Mouse (Mus musculus): ENCODE data around the gene Dcp1a. TPM values are rescaled to one million over a fixed set of nuclear protein-coding genes. Genes with fewer than 3 reads are reported as not detected.

Gene Dcp1a
- total and polyA plus RNA-seq, 2 experiments from 2014 or later: 8.8 to 20.9 TPM

GRCm38 (mm10) chr14:30491342-30491741, 12.0 kb downstream of the Dcp1a start, which contains the start of gene Cacna1d:
TSS of gene Cacna1d (minus strand) at chr14:30491455.
- Histone ChIP-seq H3K9ac (no peak within 1 kb of the TSS), H3K9me3 (ENCODE audit: low read length) (no peaks in the 10 kb centered on the region)
- 87% methylated on average over 9 of the region's 9 CpGs for WGBS

GRCm38 (mm10) chr14:30493276-30493675, 13.9 kb downstream of the Dcp1a start:
- peaks cover 20% of the 10 kb centered on the region for H3K36me3 ChIP-seq (ENCODE audit: insufficient read depth)
- TF ChIP-seq CTCF (IDR thresholded peaks at IDR 0.05; ENCODE audit: low read depth): no peak
- no peak overlapping the region for H3K27ac ChIP-seq (ENCODE audit: low read depth, low read length)
- H3K4me1 ChIP-seq (ENCODE audit: insufficient read depth): no peaks in the 10 kb centered on the region
- H3K4me2 ChIP-seq (ENCODE audit: low read depth): no peak overlapping the region
- no peak for DNase-seq
- no peak overlapping the region for H3K9ac ChIP-seq
- no peak overlapping the region for H3K4me3 ChIP-seq (ENCODE audit: low read depth, low read length)
- ATAC-seq: no peak
- H3K27me3 ChIP-seq (ENCODE audit: insufficient read depth, low read length): no peaks in the 10 kb centered on the region
- H3K9me3 ChIP-seq (ENCODE audit: low read length): no peaks in the 10 kb centered on the region
- WGBS: 32% methylated on average over 1 of the region's 1 CpGs

More at GRCm38 (mm10) chr14:30491342-30491741, 12.0 kb downstream of the Dcp1a start, which contains the start of gene Cacna1d:
- TF ChIP-seq CTCF (IDR thresholded peaks at IDR 0.05; ENCODE audit: low read depth): no peak
- H3K4me2 ChIP-seq (ENCODE audit: low read depth): no peak within 1 kb of the TSS
- H3K27me3 ChIP-seq (ENCODE audit: insufficient read depth, low read length): no peaks in the 10 kb centered on the region
- H3K27ac ChIP-seq (ENCODE audit: low read depth, low read length): no peak within 1 kb of the TSS
- DNase-seq: no peak
- H3K36me3 ChIP-seq (ENCODE audit: insufficient read depth): peaks cover 35% of the 10 kb centered on the region
- ATAC-seq: no peak
- H3K4me3 ChIP-seq (ENCODE audit: low read depth, low read length): no peak within 1 kb of the TSS
- H3K4me1 ChIP-seq (ENCODE audit: insufficient read depth): no peaks in the 10 kb centered on the region

GRCm38 (mm10) chr14:30494998-30495397, 15.7 kb downstream of the Dcp1a start:
- H3K9ac ChIP-seq: no peak overlapping the region
- H3K4me3 ChIP-seq (ENCODE audit: low read depth, low read length): no peak overlapping the region
- H3K4me2 ChIP-seq (ENCODE audit: low read depth): no peak overlapping the region
- no peak for ATAC-seq
- H3K27ac ChIP-seq (ENCODE audit: low read depth, low read length): no peak overlapping the region
- H3K27me3 ChIP-seq (ENCODE audit: insufficient read depth, low read length): no peaks in the 10 kb centered on the region
- 39% methylated on average over 6 of the region's 6 CpGs for WGBS
- H3K9me3 ChIP-seq (ENCODE audit: low read length): no peaks in the 10 kb centered on the region
- DNase-seq: peak; percentile 5
- H3K36me3 ChIP-seq (ENCODE audit: insufficient read depth): peaks cover 15% of the 10 kb centered on the region
- no peaks in the 10 kb centered on the region for H3K4me1 ChIP-seq (ENCODE audit: insufficient read depth)
- TF ChIP-seq CTCF (IDR thresholded peaks at IDR 0.05; ENCODE audit: low read depth): no peak

GRCm38 (mm10) chr14:30498202-30498601, 18.9 kb downstream of the Dcp1a start:
- no peak overlapping the region for H3K27ac ChIP-seq (ENCODE audit: low read depth, low read length)
- no peak overlapping the region for H3K9ac ChIP-seq
- no peak for ATAC-seq
- TF ChIP-seq CTCF (IDR thresholded peaks at IDR 0.05; ENCODE audit: low read depth): no peak
- WGBS: 64% methylated on average over 2 of the region's 2 CpGs
- H3K4me3 ChIP-seq (ENCODE audit: low read depth, low read length): no peak overlapping the region
- no peaks in the 10 kb centered on the region for H3K9me3 ChIP-seq (ENCODE audit: low read length)
- 0 out of 2 replicates have a peak, but pooled peaks cover 7% of the 10 kb centered on the region for H3K36me3 ChIP-seq (ENCODE audit: insufficient read depth)
- H3K4me2 ChIP-seq (ENCODE audit: low read depth): no peak overlapping the region
- no peak for DNase-seq
- H3K4me1 ChIP-seq (ENCODE audit: insufficient read depth): no peaks in the 10 kb centered on the region
- no peaks in the 10 kb centered on the region for H3K27me3 ChIP-seq (ENCODE audit: insufficient read depth, low read length)

- TF ChIP-seq CTCF (IDR thresholded peaks at IDR 0.05; ENCODE audit: low read depth): no peak
- WGBS: 80% methylated on average over 5 of the region's 5 CpGs
- no peak overlapping the region for H3K4me2 ChIP-seq (ENCODE audit: low read depth)
- no peak overlapping the region for H3K9ac ChIP-seq
- ATAC-seq: no peak
- no peak for DNase-seq
- no peaks in the 10 kb centered on the region for H3K9me3 ChIP-seq (ENCODE audit: low read length)
- no peak overlapping the region for H3K27ac ChIP-seq (ENCODE audit: low read depth, low read length)
- no peak overlapping the region for H3K4me3 ChIP-seq (ENCODE audit: low read depth, low read length)
- H3K4me1 ChIP-seq (ENCODE audit: insufficient read depth): no peaks in the 10 kb centered on the region
- H3K36me3 ChIP-seq (ENCODE audit: insufficient read depth): peaks cover 47% of the 10 kb centered on the region
- H3K27me3 ChIP-seq (ENCODE audit: insufficient read depth, low read length): no peaks in the 10 kb centered on the region
These were observed 25.7 kb downstream of the Dcp1a start for GRCm38 (mm10) chr14:30504990-30505389.

- ATAC-seq (no peak), DNase-seq (no peak)
- Histone ChIP-seq H3K27ac (ENCODE audit: low read depth, low read length) (no peak overlapping the region), H3K9me3 (ENCODE audit: low read length) (no peaks in the 10 kb centered on the region), H3K27me3 (ENCODE audit: insufficient read depth, low read length) (no peaks in the 10 kb centered on the region), H3K36me3 (ENCODE audit: insufficient read depth) (peaks cover 57% of the 10 kb centered on the region), H3K4me2 (ENCODE audit: low read depth) (no peak overlapping the region), H3K4me3 (ENCODE audit: low read depth, low read length) (no peak overlapping the region), H3K9ac (no peak overlapping the region), H3K4me1 (ENCODE audit: insufficient read depth) (no peaks in the 10 kb centered on the region)
- WGBS: 94% methylated on average over 6 of the region's 6 CpGs
- no peak for TF ChIP-seq CTCF (IDR thresholded peaks at IDR 0.05; ENCODE audit: low read depth)
These were observed 31.0 kb downstream of the Dcp1a start for GRCm38 (mm10) chr14:30510214-30510763.

- no peak for TF ChIP-seq CTCF (IDR thresholded peaks at IDR 0.05; ENCODE audit: low read depth)
- Histone ChIP-seq H3K27me3 (ENCODE audit: insufficient read depth, low read length) (no peaks in the 10 kb centered on the region), H3K4me2 (ENCODE audit: low read depth) (no peak overlapping the region), H3K4me3 (ENCODE audit: low read depth, low read length) (no peak overlapping the region), H3K27ac (ENCODE audit: low read depth, low read length) (no peak overlapping the region), H3K36me3 (ENCODE audit: insufficient read depth) (peaks cover 37% of the 10 kb centered on the region), H3K9ac (no peak overlapping the region), H3K9me3 (ENCODE audit: low read length) (no peaks in the 10 kb centered on the region), H3K4me1 (ENCODE audit: insufficient read depth) (no peaks in the 10 kb centered on the region)
- WGBS: 88% methylated on average over 5 of the region's 5 CpGs
- DNase-seq (no peak), ATAC-seq (no peak)
These were observed 33.6 kb downstream of the Dcp1a start for GRCm38 (mm10) chr14:30512896-30513295.
